Mouse (Mus musculus) adrenal gland, adult 10 weeks (tissue): Measurements from ENCODE around the gene Gatm. TPM values are rescaled to one million over a fixed set of nuclear protein-coding genes. Genes with fewer than 3 reads are reported as not detected.

Experiments used
- polyA plus RNA-seq: library from polyadenylated mRNA; stranded (reverse); fragments of 350-450 nt; fragmentation: Illumina TruSeq; extraction: RNeasy Lipid Tissue Mini Kit (QIAGEN cat#74804); gene quantifications from one replicate; pipeline ENCODE4 v1.2.3, GENCODE M21; 2014; ENCODE audit warnings: low read depth, low replicate concordance

The Gatm gene
- 7.6 TPM for polyA plus RNA-seq

GRCm38 (mm10) chr2:122610746-122611653, at the start of gene Gatm:
TSS of gene Gatm (minus strand) at chr2:122611303.

GRCm38 (mm10) chr2:122636686-122637085, 25.6 kb upstream of the Gatm start, which contains the start of gene AA467197:
TSS of gene AA467197 (plus strand) at chr2:122636986.

Other genes with a start within 250 kb of the Gatm start
- gene Shf, start 242.1 kb downstream of the Gatm start, polyA plus RNA-seq = not detected
- 1.9 TPM for gene Slc28a2, start 184.8 kb downstream of the Gatm start, polyA plus RNA-seq
- gene Gm14085, start 126.4 kb downstream of the Gatm start, polyA plus RNA-seq = not detected
- 5.2 TPM for gene AA467197, start 25.7 kb upstream of the Gatm start, polyA plus RNA-seq
- 128 TPM for gene Slc30a4, start 91.4 kb upstream of the Gatm start, polyA plus RNA-seq
- gene Bloc1s6, start 127.2 kb upstream of the Gatm start, polyA plus RNA-seq = 67.2 TPM
- 74.6 TPM for gene Sqor, start 153.9 kb upstream of the Gatm start, polyA plus RNA-seq